Mouse (Mus musculus) neural tube, embryonic 14.5 days (tissue): ENCODE data around the gene Ugt2b1. TPM values are rescaled to one million over a fixed set of nuclear protein-coding genes. Genes with fewer than 3 reads are reported as not detected.

ENCODE experiments used
- ATAC-seq: fragments of 200-750 bp; cut with Nextera tagmentation; 2 replicates; pipeline ENCODE4 v1.8.0; 2017; ENCODE audit warnings: low read depth, mild to moderate bottlenecking, moderate TSS enrichment, moderate library complexity
- H3K27ac ChIP-seq: fragments of 300-500 bp; sonication (generic); 2 replicates; pipeline ENCODE4 v1.5.1; 2014; ENCODE audit warnings: low read depth, mild to moderate bottlenecking, control low read depth, low read length, moderate library complexity, mixed read lengths
- H3K27me3 ChIP-seq: fragments of 300-500 bp; sonication (generic); 2 replicates; pipeline ENCODE4 v1.6.1; 2014; ENCODE audit warnings: low read length; ENCODE audit not compliant: control insufficient read depth, insufficient read depth
- H3K36me3 ChIP-seq: fragments of 300-500 bp; sonication (generic); 2 replicates; pipeline ENCODE4 v1.6.1; 2014; ENCODE audit warnings: low read length, mixed read lengths; ENCODE audit not compliant: control insufficient read depth, insufficient read depth
- H3K4me1 ChIP-seq: fragments of 300-500 bp; sonication (generic); 2 replicates; pipeline ENCODE4 v1.6.1; 2014; ENCODE audit warnings: low read length; ENCODE audit not compliant: control insufficient read depth, insufficient read depth
- H3K4me2 ChIP-seq: fragments of 300-500 bp; sonication (generic); 2 replicates; pipeline ENCODE4 v1.6.1; 2014; ENCODE audit warnings: mild to moderate bottlenecking, low read depth, low read length, control low read depth
- H3K4me3 ChIP-seq: fragments of 300-500 bp; sonication (generic); 2 replicates; pipeline ENCODE4 v1.5.1; 2014; ENCODE audit warnings: low read depth, low read length, control low read depth, mixed read lengths
- H3K9ac ChIP-seq: fragments of 300-500 bp; sonication (generic); replicated peaks from 2 replicates; pipeline ENCODE4 v1.6.1; 2014; ENCODE audit warnings: low read depth, mild to moderate bottlenecking, control low read depth, low read length, mixed read lengths
- H3K9me3 ChIP-seq: fragments of 300-500 bp; sonication (generic); 2 replicates; pipeline ENCODE4 v1.6.1; 2016; ENCODE audit warnings: low read length; ENCODE audit not compliant: control insufficient read depth
- WGBS: fragments of 180-500 bp; shearing (Covaris S2); extraction: QIAGEN DNeasy Blood & Tissue Kit; methylation state at CpG from one replicate; pipeline ENCODE4 v1.1.7; 2014; 5-methylcytosine and 5-hydroxymethylcytosine counted together
- polyA plus RNA-seq: library from polyadenylated mRNA; unstranded; fragments of >200 nt; fragmentation: Nextera tagmentation; extraction: Ambion mirVana; gene quantifications from 2 replicates; pipeline ENCODE4 v1.2.1, GENCODE M21; 2014

Ugt2b1 gene
- polyA plus RNA-seq, 1 experiment from 2014 or later = not detected

- H3K9ac ChIP-seq = no peak within 1 kb of the TSS
- H3K9me3 ChIP-seq = no peaks in the 10 kb centered on the region
- H3K4me1 ChIP-seq = no peaks in the 10 kb centered on the region
- WGBS = 70% methylated on average over 1 of the region's 1 CpGs
- H3K4me3 ChIP-seq = no peak within 1 kb of the TSS
- no peak within 1 kb of the TSS for H3K4me2 ChIP-seq
- H3K36me3 ChIP-seq = no peaks in the 10 kb centered on the region
- no peak within 1 kb of the TSS for H3K27ac ChIP-seq
- ATAC-seq = no peak
- no peaks in the 10 kb centered on the region for H3K27me3 ChIP-seq
Measured at GRCm38 (mm10) chr5:86906758-86907157, 19.6 kb downstream of the Ugt2b1 start, which contains the start of gene Ugt2b34. TSS of gene Ugt2b34 (minus strand) at chr5:86906937.

DNA sequence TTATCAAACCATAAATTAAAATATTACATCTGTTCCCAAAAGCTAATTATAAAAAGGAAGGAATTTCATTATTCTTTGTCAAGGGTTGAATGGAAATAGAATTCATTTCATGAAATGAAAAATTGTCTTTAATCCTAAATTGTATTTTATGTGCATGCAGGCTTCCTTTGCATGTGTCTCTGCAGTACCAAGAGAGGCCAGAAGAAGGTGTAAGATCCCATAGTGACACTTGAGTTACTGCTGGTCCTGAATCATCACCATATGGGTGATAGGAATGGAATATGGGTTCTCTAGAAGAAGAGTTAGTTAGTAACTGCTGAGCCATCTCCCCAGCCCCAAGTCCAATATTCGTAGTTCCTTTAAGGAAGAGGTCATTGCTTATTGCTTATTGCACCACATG, 36.4 kb downstream of the Ugt2b1 start:
- H3K27me3 ChIP-seq = no peaks in the 10 kb centered on the region
- H3K4me2 ChIP-seq = no peak overlapping the region
- no peak overlapping the region for H3K27ac ChIP-seq
- H3K9ac ChIP-seq = no peak overlapping the region
- H3K4me1 ChIP-seq = no peaks in the 10 kb centered on the region
- H3K36me3 ChIP-seq = no peaks in the 10 kb centered on the region
- ATAC-seq = no peak
- no peak overlapping the region for H3K4me3 ChIP-seq
- 91% methylated on average over 1 of the region's 1 CpGs for WGBS
- H3K9me3 ChIP-seq = no peaks in the 10 kb centered on the region

- Histone ChIP-seq H3K36me3 (no peaks in the 10 kb centered on the region), H3K4me2 (no peak overlapping the region), H3K4me3 (no peak overlapping the region), H3K27ac (no peak overlapping the region), H3K9ac (no peak overlapping the region), H3K4me1 (no peaks in the 10 kb centered on the region), H3K27me3 (no peaks in the 10 kb centered on the region), H3K9me3 (no peaks in the 10 kb centered on the region)
- ATAC-seq = no peak
- 81% methylated on average over 1 of the region's 1 CpGs for WGBS
Measured at GRCm38 (mm10) chr5:86888420-86888819, 37.9 kb downstream of the Ugt2b1 start.

- WGBS = 79% methylated on average over 1 of the region's 1 CpGs
- no peak overlapping the region for H3K4me2 ChIP-seq
Measured at GRCm38 (mm10) chr5:86887081-86887480, 39.2 kb downstream of the Ugt2b1 start.

GRCm38 (mm10) chr5:86886620-86887019, 39.7 kb downstream of the Ugt2b1 start:
- Histone ChIP-seq H3K4me1 (no peaks in the 10 kb centered on the region), H3K27ac (no peak overlapping the region), H3K36me3 (no peaks in the 10 kb centered on the region), H3K9me3 (no peaks in the 10 kb centered on the region; the same call in 1 of the 2 replicates), H3K4me2 (no peak overlapping the region), H3K9ac (no peak overlapping the region), H3K27me3 (no peaks in the 10 kb centered on the region), H3K4me3 (no peak overlapping the region)
- 47% methylated on average over 3 of the region's 3 CpGs for WGBS
- ATAC-seq = no peak

More at GRCm38 (mm10) chr5:86887081-86887480, 39.2 kb downstream of the Ugt2b1 start:
- Histone ChIP-seq H3K4me3 (no peak overlapping the region), H3K36me3 (no peaks in the 10 kb centered on the region), H3K9ac (no peak overlapping the region), H3K4me1 (no peaks in the 10 kb centered on the region), H3K27ac (no peak overlapping the region), H3K27me3 (no peaks in the 10 kb centered on the region), H3K9me3 (no peaks in the 10 kb centered on the region; the same call in 1 of the 2 replicates)
- no peak for ATAC-seq

- Histone ChIP-seq H3K4me3 (no peak overlapping the region), H3K9ac (no peak overlapping the region), H3K4me1 (no peaks in the 10 kb centered on the region), H3K27ac (no peak overlapping the region), H3K36me3 (no peaks in the 10 kb centered on the region), H3K9me3 (no peaks in the 10 kb centered on the region), H3K4me2 (no peak overlapping the region), H3K27me3 (no peaks in the 10 kb centered on the region)
- 67% methylated on average over 1 of the region's 1 CpGs for WGBS
- no peak for ATAC-seq
Measured at GRCm38 (mm10) chr5:86871877-86872276, 54.5 kb downstream of the Ugt2b1 start.

Other genes with a start within 250 kb of the Ugt2b1 start
- 0.10 TPM in 1 of 2 replicates, not detected in the other for gene Tmprss11e, start 180.7 kb downstream of the Ugt2b1 start, polyA plus RNA-seq
- gene Ythdc1, start 122.3 kb downstream of the Ugt2b1 start, polyA plus RNA-seq = 44.6 and 45.4 TPM in 2 replicates
- gene Ugt2b34, start 19.6 kb downstream of the Ugt2b1 start, polyA plus RNA-seq = not detected in 2 replicates
- not detected in 2 replicates for gene Ugt2b35, start 74.3 kb upstream of the Ugt2b1 start, polyA plus RNA-seq
- gene Ugt2b36, start 166.0 kb upstream of the Ugt2b1 start, polyA plus RNA-seq = not detected in 2 replicates
- gene Ugt2b5, start 213.8 kb upstream of the Ugt2b1 start, polyA plus RNA-seq = 0.14 TPM in 1 of 2 replicates, not detected in the other